Mouse (Mus musculus) cortical plate, adult 2 months (tissue): Measurements from ENCODE around the gene Vat1.

Experiments used
- CTCF ChIP-seq: fragments of 200-500 bp; IDR thresholded peaks from 2 replicates; pipeline ENCODE4 v1.5.1; 2011; ENCODE audit warnings: mild to moderate bottlenecking, control low read depth, low read length; ENCODE audit not compliant: insufficient read depth; ENCODE audit errors: extremely low read depth
- POLR2A ChIP-seq: fragments of 200-500 bp; IDR thresholded peaks from 2 replicates; pipeline ENCODE4 v1.6.1; 2011; ENCODE audit warnings: mild to moderate bottlenecking, low read length, control low read depth; ENCODE audit not compliant: insufficient read depth; ENCODE audit errors: extremely low read depth

DNA sequence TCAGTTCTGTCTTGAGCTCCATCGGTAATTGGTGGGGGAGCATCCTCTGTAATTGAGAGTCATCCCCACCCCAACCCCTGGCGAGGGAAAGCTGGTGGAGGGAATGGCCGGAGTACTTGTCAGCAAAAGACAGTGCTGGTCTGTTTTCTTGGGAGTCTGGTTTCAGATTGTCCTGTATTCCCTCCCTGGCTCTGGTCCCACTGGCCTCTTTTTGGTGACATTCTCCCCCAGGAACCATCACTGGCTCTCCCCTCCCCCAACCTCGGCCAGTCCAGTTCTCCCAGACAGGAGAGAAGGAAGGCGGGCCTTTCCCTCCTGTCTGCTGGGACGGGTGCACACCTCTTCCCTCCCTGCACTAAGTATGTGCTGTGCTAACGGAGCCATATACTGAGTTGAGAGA lies 6.3 kb upstream of the Vat1 start:
- TF ChIP-seq CTCF (no peak), POLR2A (no peak)
